Mouse (Mus musculus): ENCODE data around the gene Fggy.

The Fggy gene

DNA sequence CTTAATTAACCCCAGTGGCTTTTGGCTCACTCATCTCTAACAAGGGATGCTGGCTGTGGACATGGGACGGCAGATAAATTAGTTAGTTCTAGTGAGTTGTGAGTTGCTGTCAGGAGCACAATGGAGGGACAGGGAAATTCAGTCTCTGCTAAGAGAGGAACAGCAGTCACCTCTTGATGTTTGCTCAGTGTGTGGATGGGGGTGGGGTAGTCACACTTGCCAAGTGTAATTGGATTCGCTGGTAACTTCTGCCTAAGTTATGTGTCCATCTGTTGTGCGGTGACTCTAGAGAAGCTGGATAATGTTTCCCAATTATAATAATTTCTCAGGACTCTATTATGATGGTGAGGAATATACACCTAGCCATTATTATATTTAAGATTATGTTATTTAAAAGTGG is 107.0 kb downstream of the Fggy start:
- DNase-seq (ENCODE audit: low spot score), result no peak

DNA sequence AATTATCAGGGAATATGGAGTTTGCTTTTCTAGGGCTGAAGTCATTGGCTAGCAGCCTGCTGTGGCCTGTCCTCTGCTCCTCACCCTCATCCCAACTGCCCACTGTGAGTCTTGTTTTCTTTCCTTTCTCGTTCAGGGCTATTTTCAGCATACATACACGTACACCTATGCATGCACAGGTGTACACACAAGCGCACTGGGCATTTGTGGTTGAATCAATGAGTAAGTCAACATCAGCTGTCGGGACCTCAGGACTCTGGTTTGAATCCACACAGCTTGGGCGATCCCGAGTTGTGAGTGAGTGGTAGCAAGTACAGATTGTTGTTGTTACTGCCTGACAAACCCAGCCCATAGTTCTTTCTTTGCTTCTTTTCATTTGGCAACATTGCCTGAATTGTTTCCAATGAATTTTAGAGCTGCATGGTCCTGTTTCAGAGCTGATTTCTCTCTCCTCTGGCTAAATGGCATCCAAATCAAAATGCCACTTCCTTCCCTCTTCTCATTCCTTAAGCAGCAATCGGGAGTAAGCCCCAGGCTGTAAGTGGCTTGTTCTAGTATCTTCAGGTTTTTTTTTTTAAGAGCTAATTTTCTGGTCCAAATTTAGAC is 109.1 kb downstream of the Fggy start:
- DNase-seq (ENCODE audit: low spot score), result no peak

DNA sequence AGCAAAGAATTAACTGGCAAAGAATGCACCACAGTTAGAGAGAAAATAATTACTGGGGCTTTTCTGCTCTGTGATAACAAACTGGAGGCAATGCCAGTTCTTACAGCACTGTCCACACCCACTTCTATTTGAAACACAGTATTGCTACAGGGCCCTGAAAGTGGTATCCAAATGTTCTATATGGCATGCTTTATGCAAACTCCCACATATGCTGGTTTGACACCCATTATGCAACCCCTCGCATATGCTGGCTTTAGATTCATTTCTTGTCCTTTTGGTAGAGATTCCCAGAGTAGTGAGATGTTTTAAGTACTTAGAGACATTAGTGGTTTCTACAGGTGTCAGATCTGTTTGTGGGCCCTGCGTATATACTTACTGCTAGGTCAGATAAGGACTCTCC is 109.6 kb downstream of the Fggy start:
- DNase-seq (ENCODE audit: low spot score), result no peak

DNA sequence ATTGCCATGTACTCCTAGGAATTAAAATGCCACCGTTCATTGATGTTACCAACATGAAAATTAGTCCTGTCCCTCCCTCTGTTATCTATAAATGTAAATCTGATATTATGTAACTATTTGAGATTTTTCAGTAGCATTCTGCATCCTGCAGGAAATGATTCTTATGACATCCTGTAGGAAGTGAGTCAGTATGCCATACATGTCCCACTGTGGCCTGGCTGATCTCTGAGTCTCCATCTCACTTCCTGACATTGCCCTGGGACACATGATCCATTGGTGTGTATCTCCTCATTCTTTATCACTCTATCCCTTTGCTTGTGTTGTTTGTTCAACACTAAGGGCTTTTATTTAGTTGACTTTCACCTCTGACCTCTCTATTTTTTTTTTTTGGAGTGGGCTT is 110.3 kb downstream of the Fggy start:
- DNase-seq (ENCODE audit: low spot score), result no peak

DNA sequence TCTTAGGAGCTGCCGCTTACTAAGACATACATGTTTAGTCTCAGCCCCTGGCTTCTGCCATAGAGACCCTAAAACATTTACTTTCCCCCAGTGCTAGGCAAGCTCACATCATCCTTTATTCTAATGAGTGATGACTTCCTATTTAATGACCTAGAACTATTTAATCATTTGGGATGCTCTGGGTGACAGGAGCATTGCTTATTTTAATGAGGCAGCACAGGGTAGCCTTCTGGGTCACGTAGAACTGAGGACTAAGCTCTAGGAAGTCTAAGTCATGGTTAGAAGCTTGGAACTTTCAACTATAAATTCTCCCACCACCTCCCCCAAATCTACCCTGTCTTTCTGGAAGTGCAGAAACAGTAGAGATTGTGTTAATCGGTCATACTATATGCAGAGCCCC is 111.2 kb downstream of the Fggy start:
- DNase-seq (ENCODE audit: low spot score), result no peak

DNA sequence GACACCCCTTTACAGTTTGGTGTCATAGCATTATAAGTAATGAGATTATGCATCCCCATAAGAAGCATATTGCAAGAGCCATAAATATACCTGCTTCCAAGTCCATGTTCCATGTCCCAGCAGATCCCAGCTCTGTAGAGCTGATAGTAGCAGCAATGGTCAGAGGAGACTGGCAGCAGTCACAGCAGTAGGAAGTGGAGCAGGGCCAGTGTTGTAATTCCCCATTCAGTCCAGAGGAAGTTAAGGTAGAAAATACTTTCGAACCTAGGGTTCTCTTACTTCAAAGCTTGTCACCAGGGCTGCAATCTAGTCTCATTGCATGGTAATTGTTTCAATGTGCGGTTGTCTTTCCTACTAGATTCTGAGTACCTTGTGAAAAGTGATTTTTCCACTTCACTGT is 112.0 kb downstream of the Fggy start:
- DNase-seq (ENCODE audit: low spot score), result no peak

DNA sequence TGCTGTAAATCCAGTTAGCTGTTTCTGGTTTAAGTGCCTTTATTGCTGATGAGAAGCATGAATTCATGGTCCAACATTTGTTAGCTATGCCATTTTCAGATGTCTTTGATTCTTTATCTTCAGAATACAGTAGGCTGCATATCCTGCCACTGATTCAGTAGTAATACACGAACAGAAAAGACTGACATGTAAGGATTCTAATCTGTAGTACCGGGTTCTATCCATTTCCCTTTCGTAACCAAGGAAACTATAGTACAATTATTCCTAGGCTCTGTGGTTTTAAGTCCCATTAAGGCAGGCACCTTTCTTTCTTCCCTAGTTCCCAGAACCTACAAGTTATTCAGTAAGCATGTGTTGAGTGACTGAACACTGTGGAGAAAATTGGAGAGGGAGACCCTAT is 113.3 kb downstream of the Fggy start:
- DNase-seq (ENCODE audit: low spot score), result no peak

DNA sequence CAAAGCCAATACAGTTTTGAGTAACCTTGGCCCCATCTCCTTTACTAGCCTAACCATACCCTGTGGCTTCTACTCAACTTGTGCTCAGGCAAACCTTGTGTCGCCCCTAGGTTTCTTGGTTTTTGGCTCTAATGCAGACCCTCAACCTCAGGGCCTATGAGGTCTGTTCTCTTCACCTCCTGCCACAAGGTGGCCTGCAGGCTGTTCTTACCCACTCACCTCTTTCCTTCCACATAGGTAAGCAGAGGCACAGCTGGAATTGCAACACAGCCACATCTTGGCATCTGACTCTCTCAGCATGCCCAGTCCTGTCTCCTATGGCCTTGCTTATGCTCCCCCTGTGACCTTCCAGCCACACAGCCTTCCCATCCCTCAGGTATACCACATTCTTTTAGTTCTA is 114.7 kb downstream of the Fggy start:
- no peak for DNase-seq (ENCODE audit: low spot score)

DNA sequence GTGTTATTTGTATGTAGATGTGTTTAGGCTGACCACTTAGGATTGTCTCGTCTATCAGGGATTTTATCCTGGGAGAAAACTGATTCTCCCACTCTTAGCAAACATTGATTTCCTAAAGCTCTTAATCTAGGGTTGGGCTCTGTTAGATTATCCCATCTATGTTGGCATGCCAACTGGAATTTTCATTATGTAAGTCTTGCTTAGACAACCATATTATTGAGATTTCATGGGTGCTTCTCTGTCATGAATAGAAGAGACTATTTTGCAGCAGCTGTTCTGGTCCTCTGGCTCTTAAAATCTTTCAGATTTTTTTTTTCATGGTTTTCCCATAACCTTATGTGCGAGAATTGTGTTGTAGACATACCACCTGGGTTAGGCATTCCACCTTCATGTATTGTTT is 119.1 kb downstream of the Fggy start:
- DNase-seq (ENCODE audit: low spot score), result no peak

DNA sequence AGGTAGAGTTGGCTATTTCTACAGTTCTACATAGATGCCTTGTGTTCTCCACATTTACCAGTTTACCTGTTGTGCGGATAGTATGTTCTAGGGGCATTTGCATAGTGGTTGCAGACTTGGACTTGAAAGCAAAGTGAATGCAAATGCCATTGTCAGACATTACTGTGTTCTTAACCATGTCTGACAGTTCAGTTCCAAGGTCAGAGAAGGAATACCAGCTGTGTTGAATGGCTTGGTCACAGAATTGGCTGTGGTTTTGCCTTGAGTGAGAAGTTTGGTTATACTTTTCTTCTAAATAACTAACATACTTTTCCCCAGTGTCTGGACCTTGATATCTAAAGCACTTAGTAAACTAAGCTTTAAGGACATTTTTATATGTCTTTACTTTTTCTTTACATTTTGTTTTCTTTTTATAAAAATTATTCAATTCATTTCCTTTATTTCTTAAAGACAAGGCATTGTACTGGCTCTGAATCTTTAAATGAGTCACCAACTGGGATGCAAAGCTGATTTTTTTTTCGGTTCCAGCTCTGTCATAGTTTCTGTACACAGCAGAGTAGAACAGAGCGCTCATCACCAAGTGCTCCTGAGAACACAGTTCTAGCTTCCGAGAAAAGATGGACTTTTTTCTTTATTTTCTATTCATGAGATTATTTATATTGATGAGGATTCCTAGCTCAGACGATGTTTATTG is 123.6 kb downstream of the Fggy start:
- DNase-seq (ENCODE audit: low spot score), result no peak

DNA sequence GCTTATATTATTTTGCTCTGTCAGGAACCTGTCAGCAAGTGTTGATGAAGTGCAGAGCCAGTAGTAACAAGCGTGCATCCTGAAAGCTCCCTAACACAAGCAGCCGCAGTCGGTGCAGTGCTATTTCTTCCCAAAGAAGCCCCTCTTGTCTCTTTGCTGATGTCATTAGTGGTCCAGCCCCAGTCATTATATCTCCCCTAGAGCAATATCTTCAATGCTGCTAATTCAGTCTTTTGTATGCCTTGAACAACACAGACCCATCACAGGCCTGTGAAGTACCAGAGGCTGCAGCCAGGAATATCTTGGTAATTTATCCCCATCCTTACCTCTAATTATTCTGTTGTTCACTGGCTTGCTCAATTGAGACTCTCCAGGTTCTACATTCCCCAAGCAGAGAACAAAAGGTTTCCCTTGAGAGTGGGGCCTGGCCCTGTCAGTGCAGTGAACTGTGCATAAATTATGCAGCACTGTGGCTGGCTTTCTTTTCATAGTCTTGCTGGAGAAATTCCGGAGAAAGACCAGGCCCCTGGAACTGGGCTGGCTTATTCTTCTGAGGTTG is 127.3 kb downstream of the Fggy start:
- DNase-seq (ENCODE audit: low spot score), result peak; percentile 87

DNA sequence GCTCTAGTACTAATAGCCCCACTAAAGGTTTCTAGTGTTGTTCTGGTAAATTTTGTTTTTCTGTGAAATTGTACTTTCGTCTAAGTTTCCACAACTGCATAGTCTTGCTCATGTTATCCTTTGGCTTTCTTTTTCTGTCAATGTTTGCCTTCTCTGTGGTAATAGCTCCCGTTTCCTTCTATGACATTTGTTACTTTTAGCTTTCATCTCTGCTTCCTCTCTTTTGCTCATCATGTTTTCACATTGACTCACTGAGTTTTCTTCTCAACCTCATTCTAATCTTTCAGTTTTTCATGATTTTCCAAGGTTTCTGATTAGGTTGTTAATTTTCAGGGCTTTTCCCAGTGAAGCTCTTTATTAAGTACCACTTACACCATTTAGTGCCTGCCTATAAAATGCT is 129.5 kb downstream of the Fggy start:
- no peak for DNase-seq (ENCODE audit: low spot score)

DNA sequence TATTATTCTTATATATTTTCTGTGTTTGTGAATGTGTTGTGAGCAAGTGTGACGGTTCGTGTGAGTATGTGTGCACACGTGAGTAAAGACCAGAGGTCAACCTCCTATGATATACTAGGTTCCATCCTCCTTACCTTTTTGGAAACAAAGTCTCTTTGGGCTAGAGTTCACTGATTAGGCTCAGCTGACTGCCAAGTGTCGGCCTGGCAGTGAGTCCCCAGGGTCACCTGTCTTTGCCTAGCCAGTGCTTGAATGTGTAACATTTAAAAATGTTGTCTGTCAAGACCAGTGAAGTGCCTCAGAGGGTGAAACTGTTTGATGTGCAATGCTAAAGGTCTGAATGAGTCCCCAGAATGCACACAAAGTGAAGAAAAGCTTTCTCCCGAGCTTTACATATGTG is 130.0 kb downstream of the Fggy start:
- DNase-seq (ENCODE audit: low spot score), result no peak

DNA sequence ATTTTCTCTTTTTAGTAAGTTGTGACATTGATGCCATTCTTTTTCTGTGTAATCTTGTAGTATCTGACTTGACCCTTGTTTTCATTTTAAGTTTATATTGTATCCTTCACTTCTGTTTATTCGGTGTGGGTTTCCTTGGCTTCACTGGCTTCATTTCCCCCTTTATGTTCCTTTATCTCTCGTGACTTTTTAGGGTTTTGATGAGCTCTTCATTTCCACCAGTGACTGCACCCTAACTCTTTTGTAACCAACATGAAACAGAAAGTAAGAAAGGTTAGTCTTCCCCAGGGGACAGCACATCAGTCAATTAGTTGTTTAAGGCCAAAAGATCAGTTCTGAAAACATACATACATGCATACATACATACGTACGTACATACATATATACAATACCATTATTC is 130.9 kb downstream of the Fggy start:
- no peak for DNase-seq (ENCODE audit: low spot score)

DNA sequence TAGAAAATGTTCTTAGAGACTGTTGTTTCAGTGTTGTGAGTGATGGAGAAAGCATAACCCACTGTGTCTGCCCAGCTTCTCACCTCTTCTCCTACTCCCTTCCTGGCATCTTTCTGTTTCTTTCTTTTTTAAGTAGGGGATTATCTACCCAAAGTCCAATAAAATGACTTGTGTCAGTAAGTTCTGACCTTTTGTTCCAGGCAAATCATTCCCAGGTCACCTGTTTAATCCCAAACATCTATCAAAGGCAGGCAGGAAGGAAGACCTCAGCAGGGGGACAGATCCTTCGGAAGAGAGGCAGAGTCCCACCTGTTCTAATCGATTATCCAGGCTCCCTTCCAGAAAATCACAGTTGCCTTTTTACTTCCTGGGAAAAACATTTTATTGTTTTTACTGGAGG is 143.1 kb downstream of the Fggy start:
- no peak for DNase-seq (ENCODE audit: low spot score)

DNA sequence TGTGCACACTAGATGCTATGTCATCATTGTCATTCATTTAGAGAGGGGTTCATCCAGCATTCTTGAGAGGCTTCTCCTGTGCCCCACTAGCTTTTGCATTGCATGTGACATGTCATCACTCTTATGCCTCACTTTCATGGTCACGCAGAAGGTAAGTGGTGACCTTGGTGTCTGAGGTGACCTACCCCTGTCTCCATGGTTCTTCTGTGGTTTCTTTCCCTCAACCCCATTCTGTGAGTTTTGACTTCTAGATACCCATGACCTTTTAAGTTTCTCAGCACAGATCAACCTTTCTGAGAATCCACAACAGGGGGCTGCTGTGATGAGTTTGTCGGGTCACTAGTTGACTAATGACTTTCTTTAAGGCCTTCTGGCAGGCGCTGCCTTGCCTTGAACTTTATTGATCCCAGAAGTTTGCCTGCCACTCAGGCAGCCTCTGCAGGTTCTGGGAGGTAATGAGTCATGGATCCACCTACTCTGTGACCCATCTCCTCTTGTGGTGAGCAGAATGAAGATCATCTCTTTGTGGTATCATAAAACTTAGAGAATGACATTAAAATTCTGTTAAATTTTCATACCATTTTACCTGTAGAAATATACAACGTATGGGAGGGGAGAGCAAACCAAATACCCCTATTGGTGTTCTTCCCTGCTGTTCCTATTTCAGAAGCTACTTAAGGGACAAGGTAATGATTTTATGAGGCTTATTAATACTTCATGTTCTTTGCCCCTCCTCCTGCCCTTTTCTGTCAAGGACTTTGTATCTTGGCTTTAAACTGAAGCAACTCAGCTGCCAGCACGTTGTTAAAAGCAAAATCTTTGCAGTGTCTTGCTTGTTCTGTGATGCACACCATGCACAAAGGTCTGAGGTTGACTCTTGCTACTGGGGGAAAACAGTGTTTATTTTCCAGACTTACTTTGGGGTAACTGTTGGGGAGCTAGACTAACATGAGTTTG is 150.9 kb downstream of the Fggy start:
- no peak for DNase-seq (ENCODE audit: low spot score)

DNA sequence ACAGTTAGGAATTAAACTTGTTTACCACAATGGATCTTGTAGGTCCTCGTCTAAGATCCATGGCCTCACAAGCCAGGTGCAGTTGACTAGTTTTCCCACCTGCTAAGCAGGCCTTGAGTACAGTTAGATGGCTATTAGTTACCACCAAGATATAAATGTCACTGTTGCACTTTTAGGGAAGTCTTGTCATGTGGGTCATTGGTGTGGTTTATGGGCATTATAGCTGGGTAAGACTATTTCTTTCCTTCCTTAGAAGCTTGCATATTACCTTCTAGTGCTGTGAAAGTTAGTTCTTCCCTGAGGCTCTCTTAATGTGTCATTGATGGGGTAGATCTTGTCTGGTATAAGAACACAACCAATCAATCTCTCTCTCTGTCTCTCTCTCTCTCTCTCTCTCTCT is 152.4 kb downstream of the Fggy start:
- no peak for DNase-seq (ENCODE audit: low spot score)

DNA sequence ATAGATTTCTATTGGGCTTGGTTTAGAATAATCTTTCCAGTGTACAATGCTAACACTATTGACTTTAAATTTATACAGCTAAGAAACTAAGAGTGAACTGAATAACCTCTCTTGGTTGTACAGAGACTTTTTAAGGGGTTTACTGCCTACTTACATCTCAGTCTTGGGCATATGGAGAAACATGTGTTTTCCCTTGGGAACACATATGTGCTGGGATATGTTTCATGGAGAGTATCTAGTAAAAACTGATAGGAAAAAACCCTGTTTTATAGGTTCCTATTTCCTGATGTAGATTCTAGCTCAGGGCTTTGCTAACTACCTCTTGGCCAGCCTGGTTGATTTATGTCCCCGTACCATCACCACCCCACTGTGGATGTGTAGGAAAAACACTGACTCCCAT is 155.5 kb downstream of the Fggy start:
- DNase-seq (ENCODE audit: low spot score), result no peak

DNA sequence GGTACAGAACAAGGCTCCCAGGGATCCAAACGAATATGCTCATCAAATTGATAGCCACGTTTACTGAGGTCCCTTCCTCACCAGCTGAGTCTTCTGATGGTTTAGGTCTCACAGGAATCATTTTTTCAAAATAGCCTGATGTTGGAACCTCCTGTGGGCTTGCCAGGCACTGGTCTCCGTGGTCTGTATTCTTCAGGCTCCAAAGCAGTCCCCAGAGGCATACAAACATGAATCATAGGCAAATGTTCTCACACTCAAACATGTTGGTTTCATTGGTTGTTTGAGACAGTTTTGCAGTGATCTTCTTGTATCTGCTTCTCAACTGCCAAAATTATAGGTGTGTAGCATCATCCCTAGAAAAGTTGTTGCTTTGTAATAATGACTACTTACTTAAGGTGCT is 156.0 kb downstream of the Fggy start:
- DNase-seq (ENCODE audit: low spot score), result no peak

DNA sequence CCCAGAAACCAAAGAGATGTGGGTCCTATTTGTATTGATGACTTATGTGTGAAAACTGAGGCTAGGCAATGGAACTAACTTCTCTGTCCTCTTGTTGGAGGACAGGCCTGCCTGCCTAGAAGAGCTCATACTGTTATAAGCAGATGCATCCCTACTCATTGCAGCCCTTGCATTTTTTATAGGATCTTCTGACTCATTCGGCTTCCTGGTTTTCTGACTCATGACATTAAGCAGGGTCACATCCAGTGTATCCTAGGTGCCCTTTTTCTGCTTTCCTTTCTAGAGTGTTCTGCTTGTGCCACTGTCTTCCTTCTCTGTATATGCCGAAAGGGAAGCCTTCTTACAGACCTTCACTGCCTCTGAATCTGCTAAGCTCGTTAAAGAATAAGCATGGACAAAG is 158.8 kb downstream of the Fggy start:
- DNase-seq (ENCODE audit: low spot score), result peak; percentile 59

DNA sequence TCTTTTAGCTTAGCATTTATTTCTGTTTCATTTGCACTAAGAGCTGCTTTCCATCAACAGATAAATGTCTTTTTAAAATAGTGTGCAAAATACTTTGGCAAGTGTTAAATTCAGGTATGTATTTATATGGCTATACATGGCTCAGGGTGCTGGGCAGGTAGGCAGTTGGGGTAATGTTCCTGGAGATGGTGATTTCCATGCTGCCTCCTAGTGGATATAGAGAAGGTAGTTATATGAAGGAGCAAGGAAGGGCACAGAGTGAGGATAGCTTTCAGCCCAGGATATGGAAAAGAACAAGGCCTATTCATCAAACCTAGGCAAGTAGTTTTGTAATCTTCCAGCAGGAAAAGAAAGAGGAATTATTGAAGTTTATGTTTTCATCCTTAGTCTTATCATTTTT is 166.3 kb downstream of the Fggy start:
- no peak for DNase-seq (ENCODE audit: low spot score)

DNA sequence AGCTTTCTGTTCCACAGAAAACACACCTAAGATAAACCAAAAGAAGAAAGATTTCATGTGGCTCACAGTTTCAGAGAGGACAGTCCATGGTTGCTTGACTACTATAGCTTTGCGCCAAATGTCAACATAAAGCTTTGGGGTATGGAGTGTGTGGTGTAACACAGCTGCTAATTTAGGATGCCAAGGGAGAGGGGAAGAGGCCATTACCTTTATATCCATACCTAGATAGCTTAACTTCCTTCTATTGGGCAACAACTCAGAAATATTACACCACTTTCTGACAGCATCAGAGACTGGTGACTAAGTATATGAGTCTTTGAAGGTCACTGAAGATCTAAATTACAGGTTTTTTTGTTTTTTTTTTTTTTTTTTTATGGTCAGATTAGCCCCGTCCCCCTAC is 169.1 kb downstream of the Fggy start:
- DNase-seq (ENCODE audit: low spot score), result no peak

All from MN1 (cell line).